Mouse (Mus musculus) bone marrow macrophage, adult 2 months (primary cell): Measurements from ENCODE around the gene Camk1d. TPM values are rescaled to one million over a fixed set of nuclear protein-coding genes. Genes with fewer than 3 reads are reported as not detected.
"Not testable (repeated sequence)": the region's sequence is repeated elsewhere in the genome, so short reads cannot be mapped to it uniquely, and the experiment has no call there.

ENCODE experiments used
- H3K27ac ChIP-seq: 2 replicates; pipeline ENCODE4 v1.5.1; 2012; ENCODE audit warnings: low read depth, low read length; ENCODE audit not compliant: insufficient read depth
- H3K4me1 ChIP-seq: 2 replicates; pipeline ENCODE4 v1.6.1; 2012; ENCODE audit warnings: low read length; ENCODE audit not compliant: control insufficient read depth, insufficient read depth
- H3K4me3 ChIP-seq: 2 replicates; pipeline ENCODE4 v1.5.1; 2012; ENCODE audit warnings: mild to moderate bottlenecking, low read length, moderate library complexity; ENCODE audit not compliant: insufficient read depth
- CTCF ChIP-seq: IDR thresholded peaks from 2 replicates; pipeline ENCODE4 v1.5.1; 2012; ENCODE audit warnings: low read depth, mild to moderate bottlenecking, low read length, moderate library complexity
- POLR2A ChIP-seq: IDR thresholded peaks from 2 replicates; pipeline ENCODE4 v1.6.1; 2012; ENCODE audit warnings: mild to moderate bottlenecking, low read depth, low read length, borderline replicate concordance
- polyA plus RNA-seq: library from polyadenylated mRNA; stranded (reverse); fragments of >200 nt; gene quantifications from 2 replicates; pipeline ENCODE4 v1.2.4, GENCODE M21; 2012; ENCODE audit not compliant: missing spikeins, insufficient read depth, insufficient read length

Camk1d gene
- polyA plus RNA-seq, 1 experiment = 62.0 TPM

GRCm38 (mm10) chr2:5286189-5287043 is 427.9 kb downstream of the Camk1d start:
- no peak overlapping the region for H3K4me3 ChIP-seq
- H3K27ac ChIP-seq = no peak overlapping the region
- H3K4me1 ChIP-seq = peaks cover 3% of the 10 kb centered on the region; the same call in 1 of the 2 replicates
- TF ChIP-seq POLR2A = no peak
- no peak for TF ChIP-seq CTCF

GRCm38 (mm10) chr2:5284351-5284750 is 430.0 kb downstream of the Camk1d start:
- Histone ChIP-seq H3K27ac (no peak overlapping the region), H3K4me1 (peaks cover 3% of the 10 kb centered on the region; the same call in 1 of the 2 replicates), H3K4me3 (no peak overlapping the region)
- TF ChIP-seq CTCF (no peak), POLR2A (no peak)

- TF ChIP-seq CTCF (no peak), POLR2A (no peak)
- Histone ChIP-seq H3K4me3 (no peak overlapping the region), H3K27ac (no peak overlapping the region), H3K4me1 (peaks cover 3% of the 10 kb centered on the region; the same call in 1 of the 2 replicates)
Observed at GRCm38 (mm10) chr2:5282623-5283022, 431.7 kb downstream of the Camk1d start.

- no peak for TF ChIP-seq CTCF
- no peak for TF ChIP-seq POLR2A
- no peak overlapping the region for H3K4me3 ChIP-seq
- no peaks in the 10 kb centered on the region for H3K4me1 ChIP-seq
- H3K27ac ChIP-seq = no peak overlapping the region
Observed at GRCm38 (mm10) chr2:5267980-5268379, 446.3 kb downstream of the Camk1d start.

- H3K27ac ChIP-seq = no peak overlapping the region
- no peaks in the 10 kb centered on the region for H3K4me1 ChIP-seq
- TF ChIP-seq POLR2A (no peak), CTCF (no peak)
- H3K4me3 ChIP-seq = no peak overlapping the region
Observed at GRCm38 (mm10) chr2:5262279-5262678, 452.0 kb downstream of the Camk1d start.

DNA sequence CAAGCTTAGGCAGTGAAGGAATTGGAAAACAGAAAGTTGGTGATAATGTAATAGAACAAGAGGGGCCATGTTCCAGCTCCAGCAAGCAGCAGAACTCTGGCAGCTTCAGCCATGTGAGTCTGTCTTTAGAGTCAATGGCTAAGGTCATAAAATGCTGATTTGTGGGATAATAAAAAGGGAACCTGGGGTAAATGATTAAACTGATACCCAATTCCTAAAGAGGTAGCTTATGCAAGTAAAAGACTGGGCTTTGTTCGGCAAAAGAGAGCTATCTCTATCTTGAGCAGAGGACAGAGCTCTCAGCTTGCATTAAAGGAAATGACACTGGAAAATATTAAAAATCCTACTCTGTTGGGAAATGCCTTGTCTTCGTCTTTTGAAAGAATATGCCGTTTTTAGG is 456.1 kb downstream of the Camk1d start:
- TF ChIP-seq CTCF (no peak), POLR2A (no peak)
- Histone ChIP-seq H3K4me3 (no peak overlapping the region), H3K4me1 (no peaks in the 10 kb centered on the region)

DNA sequence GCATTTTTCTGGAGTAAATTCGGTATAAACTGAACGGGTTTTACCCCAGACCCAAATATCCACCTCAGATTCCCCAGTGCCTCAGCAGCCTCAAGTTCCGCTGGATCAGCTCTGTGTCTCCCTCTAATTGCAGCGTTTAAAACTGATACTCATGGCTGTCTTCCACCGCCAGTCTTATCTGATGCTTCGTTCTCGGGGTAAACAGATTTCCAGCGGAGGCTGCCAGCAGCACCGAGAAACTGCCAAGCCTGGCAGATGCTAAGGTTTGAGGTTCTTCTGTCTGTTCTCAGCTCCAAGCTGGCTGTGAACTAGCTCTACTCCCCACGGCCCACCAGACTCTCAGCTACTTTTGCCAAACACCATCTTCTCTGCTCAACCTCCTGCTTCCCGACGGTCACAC is 464.3 kb downstream of the Camk1d start:
- H3K4me1 ChIP-seq = no peaks in the 10 kb centered on the region
- H3K4me3 ChIP-seq = no peak overlapping the region
- no peak for TF ChIP-seq CTCF
- TF ChIP-seq POLR2A = no peak
- no peak overlapping the region for H3K27ac ChIP-seq

More for the DNA sequence above, 456.1 kb downstream of the Camk1d start:
- H3K27ac ChIP-seq = no peak overlapping the region

- not testable (repeated sequence) for H3K4me3 ChIP-seq, H3K27ac ChIP-seq, H3K4me1 ChIP-seq
Observed at GRCm38 (mm10) chr2:5249199-5249598, 465.1 kb downstream of the Camk1d start.

Other genes starting within 250 kb of the Camk1d start
- 22.9 and 23.1 TPM in 2 replicates for gene Nudt5, start 130.5 kb upstream of the Camk1d start, polyA plus RNA-seq
- 102 and 103 TPM in 2 replicates for gene Cdc123, start 130.6 kb upstream of the Camk1d start, polyA plus RNA-seq
- 1.2 and 2.2 TPM in 2 replicates for gene Gm13199, start 148.4 kb upstream of the Camk1d start, polyA plus RNA-seq
- 20.8 and 24.5 TPM in 2 replicates for gene Sec61a2, start 180.9 kb upstream of the Camk1d start, polyA plus RNA-seq
- 0.23 and 1.3 TPM in 2 replicates for gene Dhtkd1, start 228.3 kb upstream of the Camk1d start, polyA plus RNA-seq
- 19.6 and 22.4 TPM in 2 replicates for gene Upf2, start 237.0 kb upstream of the Camk1d start, polyA plus RNA-seq